Mouse (Mus musculus): ENCODE results near the gene Cox19.

DNA sequence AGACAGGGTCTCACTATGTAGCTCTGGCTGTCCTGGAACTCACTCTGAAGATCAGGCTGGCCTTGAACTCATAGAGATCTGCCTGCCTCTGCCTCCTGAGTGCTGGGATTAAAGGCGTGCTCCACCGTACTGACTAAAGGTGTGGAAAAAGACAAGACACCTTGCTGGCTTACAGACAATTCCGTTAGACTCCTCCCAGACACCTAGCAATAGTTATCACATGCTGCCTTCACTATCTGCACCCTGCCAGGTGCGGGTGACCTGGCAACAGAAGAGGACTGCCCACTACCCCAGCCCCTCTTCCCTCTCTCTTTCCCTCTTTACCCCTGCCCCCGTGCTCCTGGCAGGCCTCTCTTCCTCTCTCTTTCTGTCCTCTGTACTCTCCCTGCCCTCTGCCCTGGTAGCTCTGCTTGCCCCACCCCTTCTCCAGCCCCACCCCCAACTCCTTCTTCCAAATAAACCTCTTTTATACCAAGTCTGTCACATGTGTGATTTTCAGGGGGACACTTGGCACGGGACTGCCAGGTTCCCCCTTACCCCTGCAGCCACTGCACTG lies 22.7 kb upstream of the Cox19 start:
- TF ChIP-seq MAX (IDR thresholded peaks at IDR 0.05) (no peak), CTCF (IDR thresholded peaks at IDR 0.05; ENCODE audit: control insufficient read depth, insufficient read depth, insufficient read length) (no peak), FOSL1 (IDR thresholded peaks at IDR 0.05; ENCODE audit: insufficient read depth, low read length, poor library complexity, severe bottlenecking) (no peak), MYOG (IDR thresholded peaks at IDR 0.05; ENCODE audit: control insufficient read depth, extremely low read depth, insufficient read length) (no peak)

Measured in C2C12 (cell line).